Mouse (Mus musculus) layer of hippocampus, adult 8-10 months (tissue): ENCODE data around the gene Nudt16l1. TPM values are rescaled to one million over a fixed set of nuclear protein-coding genes. Genes with fewer than 3 reads are reported as not detected.

Source experiments
- DNase-seq, 2 experiments: peaks; one replicate each; pipeline ENCODE4 v3.0.0; 2022; ENCODE audit warnings: low spot score in 2 of 2
- total RNA-seq, 4 experiments: library from RNA; stranded (reverse); gene quantifications; 2 replicates each; pipeline ENCODE4 v1.2.4; 2022

The Nudt16l1 gene
- total RNA-seq, 4 experiments from 2014 or later: 75.3 to 81.3 (median 78.2) TPM

DNA sequence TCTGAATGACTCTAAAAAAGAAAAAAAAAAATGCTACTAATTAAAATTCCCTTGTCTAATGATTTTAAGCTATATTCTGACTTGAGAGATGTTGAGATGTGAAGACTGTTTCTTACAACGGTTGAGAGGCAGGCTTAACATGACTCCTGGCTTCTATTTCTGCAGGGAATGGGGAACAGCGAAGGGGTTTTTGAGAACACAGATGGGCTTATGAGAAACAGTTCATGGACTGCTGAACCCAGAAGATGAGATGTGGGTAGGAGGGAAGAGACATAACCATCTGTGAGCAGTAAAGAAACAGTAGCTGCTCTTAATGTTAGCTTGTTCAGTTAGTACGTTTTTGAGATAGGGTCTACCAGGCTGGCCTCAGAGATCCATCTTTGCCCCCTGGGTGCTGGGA lies 18.0 kb downstream of the Nudt16l1 start:
- DNase-seq: no peak

GRCm38 (mm10) chr16:4957446-4957845 lies 18.9 kb downstream of the Nudt16l1 start:
- DNase-seq: no peak

GRCm38 (mm10) chr16:4960260-4960659 lies 21.7 kb downstream of the Nudt16l1 start:
- DNase-seq: no peak

DNA sequence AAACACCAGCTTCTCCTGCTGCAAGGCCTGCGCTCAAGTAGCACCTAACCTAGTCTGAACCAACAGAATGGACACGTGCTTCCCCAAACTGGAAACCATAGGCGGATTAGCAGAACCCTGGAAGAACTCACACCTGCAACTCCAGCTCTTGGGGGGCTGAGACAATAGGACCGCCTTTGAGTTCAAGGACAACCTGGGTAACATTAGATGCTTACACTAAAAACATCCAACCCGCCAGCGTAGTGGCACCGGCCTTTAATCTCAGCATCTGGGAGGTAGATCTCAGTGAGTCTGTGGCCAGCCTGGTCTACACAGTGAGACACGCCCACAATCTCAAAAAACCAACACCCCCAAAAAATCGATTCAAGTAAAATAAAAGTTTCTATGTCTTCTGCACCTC lies 24.8 kb downstream of the Nudt16l1 start:
- no peak for DNase-seq

DNA sequence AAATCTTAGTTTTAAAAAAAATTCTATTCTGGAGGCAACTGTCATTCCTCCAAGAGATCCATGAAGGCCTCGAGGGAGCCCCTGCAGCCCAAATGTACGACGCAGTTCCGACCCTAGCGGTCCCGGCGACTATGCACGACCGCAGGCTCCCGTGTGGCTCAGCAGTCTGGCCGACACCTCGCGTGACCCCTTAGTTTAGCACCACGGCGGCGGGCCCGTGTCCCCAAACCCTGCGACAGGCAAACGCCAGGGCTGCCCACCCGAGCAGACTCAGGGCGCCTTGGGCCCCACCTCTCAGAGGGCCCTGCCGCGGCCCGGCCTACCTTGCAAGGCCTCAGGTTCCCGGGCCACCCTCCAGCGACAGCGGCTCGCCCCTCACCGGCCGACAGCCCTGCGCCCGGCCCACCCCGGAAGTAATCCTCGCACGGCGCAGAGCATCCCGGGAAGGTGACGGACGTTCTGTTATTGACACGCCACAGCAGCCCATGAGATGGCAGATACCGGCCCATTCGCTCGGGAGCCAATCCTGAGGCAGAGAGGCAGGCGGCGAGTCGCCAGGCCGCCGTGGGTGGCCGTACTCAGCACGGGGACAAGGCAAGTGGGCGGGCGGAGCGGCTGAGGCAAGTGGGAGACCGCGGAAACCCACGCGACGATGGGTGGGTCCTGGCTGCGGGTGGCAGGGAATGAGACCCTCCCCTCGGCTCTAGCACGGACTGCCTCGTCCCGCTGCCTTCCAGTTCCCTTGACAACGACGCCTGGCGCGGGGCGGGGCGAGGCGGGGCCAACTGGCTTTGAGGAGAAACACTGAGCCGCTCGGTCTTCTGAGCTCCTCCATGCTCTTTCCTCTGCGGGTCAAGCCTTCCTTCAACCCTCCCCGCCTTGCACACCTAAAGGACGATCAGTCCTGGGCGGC lies 25.5 kb downstream of the Nudt16l1 start, which contains the start of gene Anks3:
Gene Anks3 (minus strand): TSS at position 409 of the 913 bp plus-strand sequence.
- DNase-seq: peak; percentile 99

DNA sequence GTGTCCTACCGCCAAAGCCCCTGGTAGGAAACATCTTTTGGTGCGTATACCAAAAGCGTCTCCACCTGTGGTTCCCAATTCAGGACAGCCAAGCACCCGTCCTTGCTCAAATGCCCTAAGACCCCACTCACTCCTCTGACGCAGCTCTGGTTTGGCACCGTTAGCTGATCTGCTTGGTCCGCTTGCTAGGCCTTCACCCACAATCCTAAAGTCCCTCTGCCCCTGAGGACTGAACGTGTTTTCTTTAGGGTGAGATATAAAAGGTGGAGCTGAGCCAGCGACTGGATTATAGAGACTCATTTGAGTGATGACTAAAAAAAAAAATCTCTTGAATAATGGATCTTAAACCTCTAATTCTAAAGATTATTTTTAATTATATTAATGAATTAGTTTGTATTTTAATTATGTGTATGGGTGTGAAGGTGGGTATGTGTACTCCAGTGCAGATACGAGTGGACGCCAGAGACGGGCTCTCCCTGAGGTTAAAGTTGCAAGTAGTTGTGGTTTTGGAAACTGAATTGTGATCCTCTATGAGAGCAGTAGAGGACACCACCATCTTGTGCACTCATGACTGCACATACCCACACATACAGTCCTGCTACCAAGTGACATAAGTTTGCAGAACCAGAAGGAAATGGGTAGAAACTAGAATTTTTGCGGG lies 26.3 kb downstream of the Nudt16l1 start:
- no peak for DNase-seq

GRCm38 (mm10) chr16:4965392-4966129 lies 27.0 kb downstream of the Nudt16l1 start:
- DNase-seq: no peak

GRCm38 (mm10) chr16:4968426-4968825 lies 29.9 kb downstream of the Nudt16l1 start:
- DNase-seq: no peak

GRCm38 (mm10) chr16:4969055-4969843 lies 30.7 kb downstream of the Nudt16l1 start:
- DNase-seq: no peak

GRCm38 (mm10) chr16:4971626-4972025 lies 33.1 kb downstream of the Nudt16l1 start:
- DNase-seq: no peak

- DNase-seq: no peak
Observed at GRCm38 (mm10) chr16:4974521-4974920, 36.0 kb downstream of the Nudt16l1 start.

GRCm38 (mm10) chr16:4976180-4976579 lies 37.6 kb downstream of the Nudt16l1 start:
- no peak for DNase-seq

DNA sequence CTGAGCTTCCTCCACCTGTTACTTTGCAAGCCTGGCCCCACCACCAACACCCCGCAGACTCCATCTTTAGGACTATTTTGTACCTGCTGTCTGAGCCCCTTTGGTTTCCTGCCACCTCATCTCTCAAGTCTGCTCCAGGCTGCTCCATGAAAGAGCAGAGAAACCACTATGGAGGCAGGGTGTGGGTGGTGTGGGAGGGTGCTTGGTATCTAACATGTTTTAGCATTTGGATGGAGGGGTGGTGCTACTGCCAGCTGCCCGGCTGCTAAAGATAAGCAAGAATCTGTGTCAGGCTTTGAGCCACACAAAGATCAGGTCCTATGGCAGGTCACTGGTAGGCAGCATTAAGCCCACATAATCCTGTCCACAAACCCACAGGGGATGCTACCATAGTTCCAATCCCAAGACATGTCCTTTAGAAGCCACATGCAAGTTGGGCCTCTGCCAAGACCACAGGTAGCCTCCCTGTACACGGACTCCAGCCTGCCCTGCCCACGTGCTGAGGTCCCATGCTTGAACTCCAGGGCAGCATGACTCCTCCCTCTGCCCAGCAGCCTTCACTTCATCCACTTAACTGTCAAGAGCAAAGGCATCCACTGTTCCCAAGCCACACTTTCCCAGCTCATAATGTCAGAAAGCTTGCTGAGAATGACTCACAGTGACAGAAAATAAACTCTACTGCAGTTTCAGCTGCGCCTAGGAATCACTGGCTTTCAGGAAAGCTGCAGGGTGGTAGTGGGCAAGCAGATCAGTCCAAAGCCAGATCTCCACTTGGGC lies 39.9 kb downstream of the Nudt16l1 start:
- DNase-seq: no peak

DNA sequence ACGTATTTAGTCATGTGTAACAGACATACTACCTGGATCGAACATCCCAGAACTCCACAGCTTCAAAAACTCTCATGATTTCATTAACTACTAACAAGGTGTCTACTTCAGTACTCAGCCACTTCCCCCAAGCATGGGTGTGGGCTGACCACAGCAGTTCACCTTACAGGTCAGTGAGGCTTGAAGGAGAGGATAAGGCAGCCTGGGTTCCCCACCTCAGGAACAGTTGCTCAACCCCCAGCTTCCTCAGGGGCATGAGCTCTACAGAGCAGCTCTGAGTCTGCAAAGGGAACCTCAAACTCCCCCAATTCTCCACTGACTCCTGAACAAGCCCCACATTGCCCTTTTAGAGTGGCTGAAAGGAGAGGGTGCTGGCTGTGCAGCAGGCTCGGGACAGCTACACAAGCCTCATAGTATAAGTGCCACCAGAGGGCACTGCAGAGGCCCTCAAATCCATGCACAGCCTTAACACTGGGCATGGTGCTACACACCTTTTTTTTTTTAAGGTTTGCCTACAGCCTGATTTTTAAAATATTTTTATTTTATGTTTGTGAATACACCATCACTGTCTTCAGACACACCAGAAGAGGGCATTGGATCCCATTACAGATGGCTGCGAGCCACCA lies 41.3 kb downstream of the Nudt16l1 start:
- DNase-seq: no peak

GRCm38 (mm10) chr16:4984717-4985116 lies 46.2 kb downstream of the Nudt16l1 start:
- DNase-seq: no peak

Other genes with a start within 250 kb of the Nudt16l1 start
- 10 to 100 TPM; 14.3 to 19.6 (median 16.7) TPM for gene Nmral1, start 219.4 kb upstream of the Nudt16l1 start, total RNA-seq
- 100 to 1,000 TPM in 1 of 4 experiments, 10 to 100 TPM in 3; 94.3 to 102 (median 99.2) TPM for gene Hmox2, start 212.4 kb upstream of the Nudt16l1 start, total RNA-seq
- gene Cdip1, start 148.5 kb upstream of the Nudt16l1 start, total RNA-seq: 100 to 1,000 TPM; 214 to 244 (median 233) TPM
- gene 4930562C15Rik, start 103.3 kb upstream of the Nudt16l1 start, total RNA-seq: not detected
- gene Ubald1, start 58.4 kb upstream of the Nudt16l1 start, total RNA-seq: 10 to 100 TPM; 76.3 to 89.8 (median 82.7) TPM
- gene Mgrn1, start 52.5 kb upstream of the Nudt16l1 start, total RNA-seq: 100 to 1,000 TPM; 204 to 222 (median 214) TPM
- 10 to 100 TPM; 67.3 to 90.8 (median 81.5) TPM for gene Anks3, start 25.4 kb downstream of the Nudt16l1 start, total RNA-seq
- gene Sept12, start 59.1 kb downstream of the Nudt16l1 start, total RNA-seq: not detected
- not detected for gene Smim22, start 68.5 kb downstream of the Nudt16l1 start, total RNA-seq
- gene Rogdi, start 74.8 kb downstream of the Nudt16l1 start, total RNA-seq: 100 to 1,000 TPM; 282 to 333 (median 307) TPM
- 100 to 1,000 TPM; 134 to 153 (median 147) TPM for gene Glyr1, start 111.1 kb downstream of the Nudt16l1 start, total RNA-seq
- 10 to 100 TPM; 41.1 to 47.2 (median 44.8) TPM for gene Ubn1, start 111.3 kb downstream of the Nudt16l1 start, total RNA-seq
- 1 to 10 TPM; 3.9 to 6.4 (median 5.0) TPM for gene Ppl, start 193.7 kb downstream of the Nudt16l1 start, total RNA-seq
- gene Sec14l5, start 208.3 kb downstream of the Nudt16l1 start, total RNA-seq: 10 to 100 TPM in 2 of 4 experiments, 1 to 10 TPM in 2; 8.3 to 11.1 (median 9.7) TPM